Mouse (Mus musculus) liver, adult 10 weeks (tissue): ENCODE data around the gene Snap29. TPM values are rescaled to one million over a fixed set of nuclear protein-coding genes. Genes with fewer than 3 reads are reported as not detected.

ENCODE experiments used
- polyA plus RNA-seq: library from polyadenylated mRNA; stranded (reverse); fragments of 350-450 nt; fragmentation: Illumina TruSeq; extraction: RNeasy Lipid Tissue Mini Kit (QIAGEN cat#74804); gene quantifications from one replicate; pipeline ENCODE4 v1.2.3, GENCODE M21; 2014; ENCODE audit warnings: low read depth, low replicate concordance

The Snap29 gene
- polyA plus RNA-seq = 37.9 TPM

GRCm38 (mm10) chr16:17405736-17406443 is at the start of gene Snap29, which contains the start of gene Pi4ka:
Snap29 (plus strand) TSS chr16:17405986.
Pi4ka (minus strand) TSS chr16:17406314.

GRCm38 (mm10) chr16:17451541-17452372 is 46.0 kb downstream of the Snap29 start, which contains the start of gene Crkl:
Crkl (plus strand) TSS chr16:17451987.

Other genes with a start within 250 kb of the Snap29 start
- 130 TPM for gene Ube2l3, start 203.3 kb upstream of the Snap29 start, polyA plus RNA-seq
- gene Rimbp3, start 197.4 kb upstream of the Snap29 start, polyA plus RNA-seq = not detected
- 0.40 TPM for gene Hic2, start 172.4 kb upstream of the Snap29 start, polyA plus RNA-seq
- not detected for gene Tmem191c, start 129.9 kb upstream of the Snap29 start, polyA plus RNA-seq
- 698 TPM for gene Serpind1, start 74.6 kb upstream of the Snap29 start, polyA plus RNA-seq
- 7.7 TPM for gene Pi4ka, start 328 bp downstream of the Snap29 start, polyA plus RNA-seq
- 16.2 TPM for gene Crkl, start 46.0 kb downstream of the Snap29 start, polyA plus RNA-seq
- gene Aifm3, start 83.6 kb downstream of the Snap29 start, polyA plus RNA-seq = 0.13 TPM
- gene Lztr1, start 102.7 kb downstream of the Snap29 start, polyA plus RNA-seq = 12.4 TPM
- 1.5 TPM for gene Thap7, start 125.2 kb downstream of the Snap29 start, polyA plus RNA-seq
- not detected for gene Lrrc74b, start 155.3 kb downstream of the Snap29 start, polyA plus RNA-seq
- not detected for gene P2rx6, start 155.9 kb downstream of the Snap29 start, polyA plus RNA-seq
- not detected for gene Slc7a4, start 177.2 kb downstream of the Snap29 start, polyA plus RNA-seq
- gene Smpd4, start 213.4 kb downstream of the Snap29 start, polyA plus RNA-seq = 7.4 TPM
- not detected for gene Ccdc74a, start 240.5 kb downstream of the Snap29 start, polyA plus RNA-seq